Mouse (Mus musculus) right cerebral cortex, postnatal 10 days (tissue): ENCODE measurements around the gene Gm43064.

ENCODE experiments used
- DNase-seq, 2 experiments: peaks; one replicate each; pipeline ENCODE4 v3.0.0; 2021; ENCODE audit warnings: low spot score in 2 of 2

The Gm43064 gene

DNA sequence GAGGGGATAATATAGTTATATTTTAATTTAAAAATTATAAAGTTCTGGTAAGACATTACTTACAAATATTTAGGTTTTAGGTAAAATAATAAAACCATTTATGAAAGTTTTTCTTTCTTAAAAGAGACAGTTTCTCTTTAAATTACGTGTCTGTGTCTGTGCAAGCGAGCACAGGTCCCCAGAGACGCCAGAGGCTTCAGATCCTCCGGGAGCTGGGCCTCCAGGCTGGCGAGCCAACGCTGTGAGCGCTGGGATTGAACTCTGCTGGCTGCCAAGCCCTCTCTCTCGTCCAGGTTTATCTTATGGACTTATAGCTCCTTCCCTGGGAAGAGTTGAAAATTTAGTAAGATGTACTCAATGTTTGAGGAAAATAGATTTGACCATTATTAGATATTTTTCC lies 44.4 kb downstream of the Gm43064 start:
- no peak for DNase-seq

DNA sequence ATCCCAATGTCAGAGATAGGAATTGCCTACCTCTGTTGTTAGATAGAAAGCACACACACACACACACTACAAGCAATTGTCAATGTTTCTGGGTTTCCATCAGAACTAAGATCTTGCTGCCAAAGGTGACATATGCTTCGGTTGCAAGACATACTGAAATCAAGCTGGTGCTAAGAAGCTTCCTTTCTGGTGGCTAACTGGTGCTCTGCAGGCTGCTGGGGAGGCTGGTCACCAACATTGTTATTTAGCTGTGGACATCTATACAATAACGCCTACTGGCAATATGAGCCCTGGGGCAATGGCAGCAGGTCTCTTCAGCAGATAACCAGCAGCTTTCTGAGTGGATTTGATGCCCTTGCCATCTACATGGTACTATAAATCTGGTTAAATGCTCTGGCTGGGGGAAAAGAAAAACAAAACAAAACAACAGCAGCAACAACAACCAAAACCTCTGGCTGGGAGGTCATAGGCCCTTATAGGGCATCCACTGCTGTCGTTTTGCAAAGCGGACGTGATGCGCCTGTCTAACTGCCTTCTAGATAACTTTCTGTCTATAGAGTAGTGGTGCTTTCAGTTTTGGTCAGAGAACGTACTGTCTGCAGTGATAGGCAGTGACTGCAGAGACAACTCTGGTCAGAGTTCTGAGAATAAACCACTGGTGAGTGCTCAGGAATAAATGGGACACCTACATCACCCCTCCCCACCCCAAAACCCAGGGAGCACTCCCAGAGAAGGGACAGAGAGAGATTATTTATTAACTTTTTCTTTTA lies 47.8 kb downstream of the Gm43064 start:
- no peak for DNase-seq

DNA sequence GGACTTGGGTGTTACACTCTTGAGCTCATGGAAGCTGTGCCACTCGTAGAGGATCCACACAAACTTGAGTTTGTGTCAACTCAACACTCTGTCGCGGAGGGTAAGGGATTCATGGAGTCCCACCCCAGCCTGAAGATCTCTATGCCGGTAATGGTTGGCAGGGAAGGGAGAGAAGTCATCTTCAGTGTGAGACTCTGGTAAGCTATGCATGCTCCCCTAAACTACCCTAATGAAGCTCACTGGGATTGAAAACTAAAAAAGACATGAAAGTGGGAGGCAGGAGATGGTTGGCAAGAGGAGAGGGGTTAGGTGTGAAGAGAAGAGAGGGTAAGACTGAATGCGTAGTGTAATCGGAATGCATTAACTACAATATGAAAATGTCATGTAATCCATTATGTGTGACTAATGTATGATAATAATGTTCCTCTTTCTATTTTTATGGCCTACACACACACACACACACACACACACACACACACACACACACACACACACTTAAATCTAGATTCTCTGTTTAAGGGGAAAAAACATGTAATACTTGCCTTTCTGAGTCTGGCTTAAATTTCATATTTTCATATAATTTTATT lies 48.7 kb downstream of the Gm43064 start:
- DNase-seq = no peak

DNA sequence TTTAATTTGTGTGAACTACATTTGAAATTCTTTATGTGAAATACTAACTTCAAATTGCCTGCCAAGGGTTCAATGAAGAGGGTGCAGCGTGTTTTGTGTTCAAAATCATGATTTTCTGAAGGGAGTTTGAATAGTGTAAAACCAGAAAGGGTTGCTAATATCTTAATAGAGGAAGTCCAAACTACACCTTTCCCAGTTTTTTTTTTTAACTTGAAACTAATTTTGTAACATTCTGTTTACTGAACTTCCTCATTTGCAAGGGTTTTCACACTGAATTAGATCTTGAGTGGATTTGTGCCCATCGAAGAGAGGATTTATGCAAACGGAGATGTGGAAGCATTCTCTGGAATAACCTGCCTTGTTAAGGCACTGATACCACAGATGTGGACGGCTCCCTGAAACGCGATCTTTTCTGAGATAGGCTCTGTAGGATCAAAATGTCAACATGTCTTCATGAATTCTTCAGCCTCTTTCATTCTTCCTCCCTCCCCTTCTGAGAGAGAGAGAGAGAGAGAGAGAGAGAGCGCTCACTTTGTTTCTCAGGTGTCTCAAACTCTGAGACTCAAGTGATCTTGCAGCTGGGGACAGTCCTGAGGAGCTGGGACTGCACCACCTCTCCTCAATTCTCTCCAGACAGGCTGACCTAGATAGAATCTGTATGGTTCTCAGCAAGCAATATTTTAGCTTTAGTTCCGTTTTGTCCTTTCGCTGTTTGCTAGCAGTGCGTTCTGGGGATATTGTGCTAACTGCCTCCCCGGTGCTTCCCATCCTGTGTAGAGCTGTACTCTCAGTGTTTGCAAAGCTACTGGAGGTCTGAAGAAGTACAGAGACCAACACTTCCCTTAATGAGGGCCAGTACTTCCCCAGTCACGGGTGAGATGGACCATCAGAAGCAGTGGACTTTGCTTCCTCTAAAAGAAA lies 49.8 kb downstream of the Gm43064 start, which contains the start of gene Ptpn22:
Gene Ptpn22 (plus strand): TSS at position 915 of the 921 bp plus-strand sequence.
- no peak for DNase-seq

DNA sequence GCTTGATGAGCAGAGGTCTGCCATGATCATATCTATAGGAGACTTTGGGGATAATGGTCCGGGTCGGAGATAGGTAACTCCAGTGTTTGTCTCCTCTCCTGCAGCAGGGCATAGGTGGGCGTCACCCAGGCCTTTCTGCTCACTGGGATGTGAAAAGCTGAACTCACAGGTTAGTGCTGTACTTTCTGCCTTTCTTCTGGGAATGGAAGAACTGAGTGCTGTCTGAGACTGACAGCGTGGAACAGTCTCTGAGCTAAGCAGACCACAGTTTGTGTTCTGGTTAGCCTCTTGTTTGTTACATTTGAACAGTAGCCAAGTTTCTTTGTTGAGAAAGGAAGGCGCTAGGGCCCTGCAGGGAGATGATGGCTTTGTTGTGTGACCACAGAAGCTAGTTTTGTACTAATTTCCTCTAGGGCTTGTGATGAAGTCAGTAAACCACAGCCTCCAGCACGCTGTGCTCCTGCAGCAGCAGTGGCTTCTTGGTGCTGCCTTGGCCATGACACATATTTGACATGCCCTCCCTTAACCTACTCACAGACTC lies 50.5 kb downstream of the Gm43064 start:
- DNase-seq = no peak

DNA sequence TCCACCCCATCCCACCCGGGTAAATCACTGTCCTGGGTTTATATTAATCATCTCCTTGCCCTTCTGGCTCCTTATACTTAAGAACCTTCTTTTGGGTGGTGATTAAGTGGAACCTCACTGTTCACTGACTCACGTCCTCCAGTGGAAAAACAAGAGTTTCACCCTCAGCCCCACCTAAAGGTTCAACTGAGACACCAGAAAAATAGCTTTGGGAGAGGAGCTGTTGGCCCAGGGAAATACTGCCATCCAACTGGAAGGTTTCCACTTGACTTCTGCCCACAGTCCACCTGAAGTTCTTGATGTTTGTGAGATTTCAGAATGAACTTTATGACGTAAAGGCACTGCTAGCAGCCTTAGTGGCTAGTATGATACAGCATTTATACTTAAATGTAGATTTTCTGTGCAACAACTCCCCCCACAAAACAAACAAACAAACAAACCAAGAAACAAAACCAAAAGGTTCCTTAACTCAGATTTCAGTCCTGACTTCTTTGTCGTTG lies 53.4 kb downstream of the Gm43064 start:
- no peak for DNase-seq

DNA sequence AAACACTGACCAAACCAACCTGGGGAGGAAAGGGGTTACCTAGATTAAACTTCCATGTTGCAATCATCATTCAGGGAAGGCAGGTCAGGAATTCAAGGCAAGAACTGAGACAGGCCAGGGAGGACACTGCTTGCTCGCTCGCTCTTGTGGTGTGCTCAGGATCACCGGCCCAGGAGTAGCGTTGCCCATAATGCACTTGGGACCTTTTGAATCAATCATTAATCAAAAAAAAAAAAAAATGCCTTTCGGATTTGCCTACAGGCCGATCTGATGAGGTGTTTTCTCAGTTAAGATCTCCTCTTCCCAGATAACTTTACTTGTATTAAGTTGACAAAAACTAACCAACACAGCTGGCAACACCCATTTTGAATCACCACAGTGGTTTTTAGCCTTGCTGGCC lies 54.8 kb downstream of the Gm43064 start:
- no peak for DNase-seq

DNA sequence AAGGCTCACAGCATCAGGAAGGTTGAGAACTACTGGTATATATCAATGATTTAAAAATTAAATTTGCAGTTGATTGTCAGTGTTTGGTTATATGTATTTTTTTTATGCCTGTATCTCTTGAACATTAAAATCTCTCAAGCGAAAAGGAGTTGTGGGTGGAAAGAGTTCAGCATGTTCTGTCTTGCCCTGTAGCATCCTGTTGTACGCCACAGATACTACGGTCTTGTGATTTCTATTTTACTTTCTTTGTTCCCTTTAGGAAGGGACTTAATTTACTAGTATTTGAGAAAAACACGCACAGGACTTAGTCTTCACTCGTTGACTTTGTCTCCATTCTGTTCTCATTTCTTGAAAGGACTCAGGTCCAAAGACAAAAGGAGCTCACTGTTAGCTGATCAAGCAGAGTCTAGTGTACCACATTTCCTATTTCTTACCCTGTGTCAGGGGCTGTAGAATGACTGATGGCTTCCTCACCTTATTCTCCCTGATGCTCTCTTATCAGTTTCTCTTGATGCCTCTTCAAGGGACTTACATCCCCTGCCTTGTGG lies 58.1 kb downstream of the Gm43064 start:
- DNase-seq = no peak

DNA sequence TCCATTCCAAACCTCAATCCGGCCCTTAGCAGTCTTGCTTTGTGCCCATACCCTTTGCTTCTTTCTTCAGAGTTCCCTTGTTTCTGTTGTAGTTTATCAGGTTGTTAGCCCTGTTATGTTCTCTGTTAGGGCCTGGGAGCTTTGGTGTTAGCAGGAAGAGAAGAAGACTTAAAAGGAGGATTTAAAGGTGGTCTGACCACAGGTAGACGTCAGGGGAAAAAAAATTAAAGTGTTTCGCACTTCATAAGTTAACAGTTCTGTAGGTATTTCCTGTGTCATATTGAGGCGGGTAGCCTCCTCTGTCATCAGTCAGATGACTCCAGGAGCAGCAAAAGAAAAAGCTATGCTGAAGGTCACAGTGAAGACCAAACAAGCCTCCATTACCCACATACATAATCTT lies 58.6 kb downstream of the Gm43064 start:
- DNase-seq = no peak

DNA sequence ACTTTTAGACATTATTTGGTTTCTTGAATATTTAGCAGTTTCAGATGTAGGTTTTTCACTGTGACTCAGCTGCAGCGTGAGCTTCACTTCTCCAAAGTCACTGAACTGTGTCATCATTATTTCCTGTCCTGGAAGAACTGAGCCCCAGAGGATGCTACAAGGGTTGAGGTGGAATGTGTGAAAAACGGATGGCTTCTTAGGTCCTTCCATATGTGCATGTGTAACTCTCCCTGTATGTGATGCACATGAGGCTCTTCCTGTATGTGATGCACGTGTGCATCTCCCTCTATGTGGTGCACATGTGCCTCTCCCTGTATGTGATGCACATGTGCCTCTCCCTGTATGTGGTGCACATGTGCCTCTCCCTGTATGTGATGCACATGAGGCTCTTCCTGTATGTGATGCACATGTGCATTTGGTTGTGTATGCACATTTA lies 63.3 kb downstream of the Gm43064 start:
- DNase-seq = no peak

DNA sequence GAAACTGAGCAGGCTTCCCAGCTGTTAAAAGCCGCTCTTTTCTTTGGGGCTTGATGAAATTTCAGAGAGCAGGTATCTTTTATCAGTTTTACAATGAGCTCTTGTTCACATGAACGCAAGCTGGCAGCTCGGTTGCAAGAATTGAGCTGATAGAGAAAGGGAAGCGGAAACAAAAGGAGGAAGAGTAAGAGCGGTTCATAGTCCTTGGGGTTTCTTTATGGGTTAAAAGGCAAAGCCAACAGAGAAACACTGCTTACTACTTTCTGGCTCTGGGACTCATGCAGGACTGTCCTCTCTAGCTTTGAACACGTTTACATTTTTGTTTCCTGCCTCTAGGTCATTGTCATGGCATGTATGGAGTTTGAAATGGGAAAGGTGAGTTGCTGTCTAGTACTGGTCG lies 65.0 kb downstream of the Gm43064 start:
- no peak for DNase-seq

DNA sequence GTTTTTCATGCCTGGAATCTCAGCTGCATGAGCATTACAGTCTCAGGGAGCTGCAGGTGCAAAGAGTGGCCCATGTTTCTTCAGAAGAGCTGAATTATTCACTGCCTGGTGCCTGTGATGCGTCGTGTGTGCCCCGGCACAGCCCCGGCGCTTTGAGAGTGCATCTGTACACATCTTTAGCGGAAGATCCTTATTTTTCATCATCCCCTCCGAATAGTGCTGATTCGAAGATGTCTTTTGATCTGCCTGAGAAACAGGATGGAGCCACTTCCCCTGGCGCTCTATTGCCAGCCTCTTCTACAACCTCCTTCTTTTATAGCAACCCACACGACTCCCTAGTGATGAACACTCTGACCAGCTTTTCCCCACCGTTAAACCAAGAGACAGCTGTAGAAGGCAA lies 76.6 kb downstream of the Gm43064 start:
- DNase-seq = no peak

DNA sequence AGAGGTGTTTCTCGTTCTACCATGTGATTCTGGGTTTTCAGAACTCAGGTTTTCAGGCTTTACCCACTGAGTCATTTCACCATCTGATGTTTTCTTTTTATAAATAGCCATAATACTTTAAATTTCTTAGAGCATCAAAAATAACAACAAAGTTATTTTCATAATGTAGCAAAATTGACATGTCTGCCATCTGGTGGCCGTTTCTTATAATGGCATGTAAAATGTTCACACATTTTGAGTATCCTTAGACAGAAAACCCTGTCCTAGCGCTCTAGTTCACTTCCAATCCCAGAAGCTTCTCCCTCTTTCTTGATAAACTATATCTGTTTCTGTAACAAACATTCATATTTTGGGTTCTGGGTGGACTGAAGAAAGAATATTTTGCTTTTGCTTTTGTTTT lies 78.2 kb downstream of the Gm43064 start:
- peak; percentile 49 to 62 for DNase-seq
